Mouse (Mus musculus) thymus, postnatal 36 days (tissue): ENCODE measurements around the gene Sh3kbp1.
A peak's percentile ranks its signal among the peaks of the same experiment; 100 is the strongest.

Experiments used
- DNase-seq, 2 experiments: peaks; one replicate each; pipeline ENCODE4 v3.0.0; 2022; ENCODE audit warnings: mixed read lengths in 2 of 2

Sh3kbp1 gene

GRCm38 (mm10) chrX:159932027-159932426 is 305.0 kb downstream of the Sh3kbp1 start:
- no peak for DNase-seq

- no peak for DNase-seq
These were observed 315.5 kb downstream of the Sh3kbp1 start for GRCm38 (mm10) chrX:159942569-159942968.

DNA sequence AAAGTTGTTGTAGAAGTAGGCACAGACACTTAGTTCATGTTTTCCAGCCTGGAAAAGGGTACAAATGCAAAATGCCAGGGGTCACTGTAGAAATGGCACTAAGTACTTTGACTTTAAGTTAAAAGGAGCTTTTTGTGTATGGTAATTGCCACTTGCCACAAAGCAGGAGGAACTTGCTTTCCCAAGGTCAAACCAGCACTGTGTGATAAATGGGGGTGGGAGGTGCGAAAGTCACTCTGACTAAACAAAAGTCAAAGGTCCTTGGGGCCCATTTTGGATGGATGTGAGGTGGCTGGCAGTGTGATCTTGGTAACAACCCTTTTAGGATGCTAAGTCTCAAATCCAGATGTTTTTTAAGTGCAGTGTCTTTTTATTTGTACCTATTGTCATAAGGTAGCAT is 316.5 kb downstream of the Sh3kbp1 start:
- DNase-seq: no peak

GRCm38 (mm10) chrX:159953546-159954429 is 326.7 kb downstream of the Sh3kbp1 start:
- no peak for DNase-seq

GRCm38 (mm10) chrX:159954430-159954779 is 327.3 kb downstream of the Sh3kbp1 start:
- DNase-seq: no peak

DNA sequence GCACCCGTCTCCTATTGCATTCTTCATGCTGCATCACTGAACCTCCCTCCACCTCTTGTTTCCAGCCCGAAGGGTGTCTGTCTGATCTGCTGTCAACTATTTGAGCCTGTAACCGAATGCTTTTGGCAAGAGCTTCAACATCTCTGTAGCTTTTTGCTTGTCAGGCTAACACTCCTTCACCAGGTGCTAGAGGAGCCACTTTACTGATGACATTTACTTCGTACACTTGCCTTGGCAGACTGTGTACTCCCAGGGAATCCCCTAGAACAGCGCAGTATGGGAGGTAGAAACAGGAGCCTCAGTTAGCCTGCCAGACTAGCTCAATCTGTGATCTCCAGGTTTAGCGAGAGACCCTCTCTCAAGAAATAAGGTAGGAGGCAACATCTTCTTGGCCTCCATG is 328.4 kb downstream of the Sh3kbp1 start:
- DNase-seq: no peak

DNA sequence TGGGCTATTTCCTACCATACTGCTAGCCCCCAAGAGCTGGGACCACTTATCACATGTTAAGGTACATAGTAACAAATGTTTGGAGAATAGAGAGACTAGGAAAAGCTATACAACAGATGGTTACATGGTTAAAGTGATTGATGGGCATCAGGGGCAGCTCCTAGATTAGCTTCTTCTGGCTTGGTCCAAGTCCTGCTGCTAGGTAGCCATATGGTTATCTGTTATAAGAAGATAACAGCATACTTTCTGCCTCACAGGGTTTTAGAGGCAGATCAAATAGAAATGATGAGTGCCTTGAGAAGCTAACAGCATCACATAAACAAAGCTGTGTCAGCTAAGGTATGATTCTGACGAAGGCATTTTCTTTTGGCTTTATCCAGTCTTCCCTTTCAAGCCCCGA is 334.3 kb downstream of the Sh3kbp1 start:
- DNase-seq: no peak

GRCm38 (mm10) chrX:159963273-159963672 is 336.2 kb downstream of the Sh3kbp1 start:
- peak in 1 of 2 experiments; percentile 5 for DNase-seq

- DNase-seq: no peak
These were observed 336.9 kb downstream of the Sh3kbp1 start for GRCm38 (mm10) chrX:159963925-159964324.

DNA sequence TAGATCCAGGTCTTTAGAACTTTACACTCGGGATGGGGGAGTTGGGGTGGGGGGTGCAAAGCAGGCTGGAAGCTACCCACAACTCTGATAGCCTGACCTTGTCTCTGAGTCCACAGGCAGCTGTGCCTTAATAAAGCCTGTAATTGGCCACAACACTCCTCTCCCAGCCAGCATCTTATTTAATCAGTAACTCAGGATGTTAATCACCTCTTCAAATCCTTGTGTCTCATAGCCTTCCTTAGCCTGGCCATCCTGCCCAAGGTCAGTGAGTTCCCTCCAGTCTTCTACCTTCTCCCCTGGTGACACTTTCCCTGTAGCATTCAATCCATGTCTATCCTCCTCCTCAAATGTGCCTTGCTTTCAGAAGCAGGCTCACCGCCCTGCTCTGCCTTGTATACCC is 342.0 kb downstream of the Sh3kbp1 start:
- DNase-seq: no peak

DNA sequence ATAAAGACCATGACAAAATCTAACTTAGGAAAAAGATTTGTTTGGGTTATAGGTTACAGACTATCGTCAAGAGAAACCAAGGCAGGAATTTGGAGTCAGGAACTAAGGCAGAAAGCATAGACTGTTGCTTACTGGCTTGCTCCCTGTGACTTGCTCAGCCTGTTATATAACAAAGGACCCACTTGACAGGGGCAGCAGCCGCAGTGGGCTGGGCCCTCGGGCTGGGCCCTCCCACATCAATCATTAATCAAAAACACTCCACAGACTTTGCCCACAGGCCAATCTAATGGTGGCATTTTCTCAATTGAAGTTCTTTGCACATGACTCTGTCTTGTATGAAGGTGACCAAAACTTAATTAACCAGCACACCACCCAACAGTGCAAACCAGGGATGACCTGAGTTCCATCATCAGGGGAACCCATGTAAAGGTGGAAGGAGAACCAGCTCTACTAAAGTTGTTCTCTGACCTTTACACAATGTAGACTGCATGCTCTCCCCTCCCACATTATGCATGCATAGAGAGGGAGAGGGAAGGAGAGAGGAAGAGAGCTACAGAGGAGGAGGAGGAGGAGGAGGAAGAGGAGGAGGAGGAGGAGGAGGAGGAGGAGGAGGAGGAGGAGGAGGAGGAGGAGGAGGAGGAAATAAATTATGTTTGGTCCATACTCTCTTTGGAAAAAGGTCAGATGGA is 344.2 kb downstream of the Sh3kbp1 start:
- no peak for DNase-seq

DNA sequence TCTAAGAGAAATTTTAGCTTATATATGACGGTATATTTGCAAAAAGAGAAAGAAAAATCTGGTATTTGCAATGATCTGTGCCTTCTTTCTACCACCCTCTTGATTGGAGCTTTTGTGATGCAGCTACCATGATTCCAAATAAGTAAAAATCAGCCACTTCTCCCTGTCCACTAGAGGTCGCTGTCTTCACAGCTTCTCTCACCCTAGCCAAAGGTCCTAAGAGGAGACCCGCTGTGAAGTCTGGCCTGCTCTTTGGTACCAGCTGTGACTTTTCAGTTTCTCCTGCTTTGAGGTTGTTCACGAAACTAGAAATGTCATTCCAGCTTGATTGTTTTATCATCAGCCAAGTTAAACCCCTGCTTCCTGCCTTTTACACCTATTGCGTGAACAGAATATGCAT is 346.7 kb downstream of the Sh3kbp1 start:
- no peak for DNase-seq

DNA sequence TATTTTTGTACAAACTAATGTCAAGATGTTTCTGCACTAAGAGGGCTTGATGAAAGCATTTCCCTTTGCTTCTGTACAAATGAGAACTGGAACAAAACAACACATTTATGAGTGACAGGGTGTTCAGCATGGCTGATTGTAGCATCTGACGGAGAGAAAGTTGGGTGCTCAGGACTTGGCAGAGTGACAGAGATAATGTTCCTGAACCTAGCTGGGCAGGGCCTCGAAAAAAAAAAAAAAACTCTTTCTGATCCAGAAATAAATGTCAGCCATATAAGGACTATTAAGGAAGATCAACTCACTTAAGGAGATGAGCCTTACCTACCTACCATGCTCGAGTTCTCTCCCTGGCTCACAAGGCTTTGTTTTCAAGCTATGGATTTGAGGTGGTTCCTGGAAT is 349.2 kb downstream of the Sh3kbp1 start:
- DNase-seq: no peak

GRCm38 (mm10) chrX:159988002-159988960 is 361.2 kb downstream of the Sh3kbp1 start, which contains the start of gene Map3k15:
Gene Map3k15 (plus strand): TSS chrX:159988433.
- DNase-seq: peak; percentile 62 to 71

DNA sequence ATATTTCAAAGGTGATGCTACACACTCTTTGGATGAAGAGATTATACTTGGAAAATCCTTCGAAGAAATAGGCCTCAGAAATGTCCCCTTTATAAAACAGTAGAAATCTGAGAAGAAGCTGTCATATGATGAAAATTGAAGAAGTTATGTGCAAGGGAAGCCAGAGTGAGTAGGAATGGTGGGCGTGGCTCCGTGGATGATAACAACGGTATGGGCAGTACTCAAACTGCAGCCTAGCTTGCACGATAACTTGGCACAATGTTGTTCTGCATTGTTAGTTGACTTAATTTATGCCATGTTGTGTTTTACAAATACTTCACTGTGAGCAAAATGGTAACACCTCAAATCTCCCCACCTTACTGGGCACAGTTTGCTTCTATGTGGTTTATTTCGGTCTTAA is 368.7 kb downstream of the Sh3kbp1 start:
- DNase-seq: no peak
